Mouse (Mus musculus): Measurements from ENCODE around the gene Olfr776. TPM values are rescaled to one million over a fixed set of nuclear protein-coding genes. Genes with fewer than 3 reads are reported as not detected.
"Not testable (repeated sequence)": the region's sequence is repeated elsewhere in the genome, so short reads cannot be mapped to it uniquely, and the experiment has no call there.

The Olfr776 gene
- polyA plus RNA-seq (2014; fragmentation: Nextera tagmentation; extraction: Ambion mirVana): not detected in 2 replicates

DNA sequence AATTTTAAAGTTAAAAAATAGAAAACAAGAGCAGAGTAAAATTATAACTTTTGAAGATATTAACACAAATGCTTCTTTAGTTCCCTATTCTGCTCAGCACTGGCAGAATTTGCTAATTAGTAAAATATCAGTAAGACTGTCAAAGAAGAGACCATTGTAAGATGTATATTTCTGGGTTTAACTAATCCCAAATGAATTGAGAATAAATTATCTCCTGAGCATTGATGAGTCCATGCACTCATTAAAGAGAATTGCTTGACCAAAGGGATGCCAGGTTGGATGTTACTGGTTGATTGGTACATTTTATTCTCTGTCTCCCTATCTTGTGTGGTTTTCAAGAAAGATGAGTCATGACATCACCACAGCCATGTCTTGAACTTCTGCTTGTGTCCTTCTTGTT lies at the start of gene Olfr776:
TSS of gene Olfr776 (plus strand) at position 301 of the 400 bp plus-strand sequence.
- no peaks in the 10 kb centered on the region for H3K36me3 ChIP-seq (ENCODE audit: insufficient read depth)
- H3K4me3 ChIP-seq (ENCODE audit: low read depth, low read length): no peak within 1 kb of the TSS
- no peaks in the 10 kb centered on the region for H3K4me1 ChIP-seq (ENCODE audit: insufficient read depth)
- no peaks in the 10 kb centered on the region for H3K9me3 ChIP-seq (ENCODE audit: low read depth, low read length)
- no peak within 1 kb of the TSS for H3K4me2 ChIP-seq
- H3K27me3 ChIP-seq (ENCODE audit: insufficient read depth, low read length): no peaks in the 10 kb centered on the region
- TF ChIP-seq CTCF (IDR thresholded peaks at IDR 0.05; ENCODE audit: low read depth): no peak
- no peak within 1 kb of the TSS for H3K27ac ChIP-seq (ENCODE audit: low read depth)
- DNase-seq (no peak), ATAC-seq (ENCODE audit: insufficient read depth) (no peak)
- H3K9ac ChIP-seq: no peak within 1 kb of the TSS

DNA sequence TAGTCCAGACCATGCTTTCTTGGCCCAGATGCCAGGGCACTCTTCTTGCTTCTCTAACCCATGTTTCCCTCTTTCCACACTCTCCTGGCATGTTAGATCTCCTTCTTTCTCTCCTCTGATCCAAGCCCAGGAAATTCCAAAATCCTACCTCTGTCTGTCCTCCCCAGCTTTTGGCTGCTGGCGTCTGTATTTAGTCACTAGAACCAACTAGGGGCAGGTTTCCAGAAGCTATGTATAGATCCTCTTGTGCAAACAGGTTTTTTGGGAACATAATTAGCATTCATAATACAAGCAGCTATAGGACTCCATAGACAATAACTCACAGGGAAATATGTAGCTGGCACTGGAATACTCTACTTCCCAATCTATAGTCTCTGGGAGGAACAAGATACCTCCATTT lies 28.2 kb upstream of the Olfr776 start:
- Histone ChIP-seq H3K27me3 (ENCODE audit: insufficient read depth, low read length) (no peaks in the 10 kb centered on the region), H3K9ac (no peak overlapping the region), H3K4me1 (ENCODE audit: insufficient read depth) (no peaks in the 10 kb centered on the region), H3K4me3 (ENCODE audit: low read depth, low read length) (no peak overlapping the region), H3K27ac (ENCODE audit: low read depth) (no peak overlapping the region), H3K36me3 (ENCODE audit: insufficient read depth) (no peaks in the 10 kb centered on the region), H3K4me2 (no peak overlapping the region), H3K9me3 (ENCODE audit: low read depth, low read length) (no peaks in the 10 kb centered on the region)
- 80% methylated on average over 1 of the region's 1 CpGs for WGBS
- ATAC-seq (ENCODE audit: insufficient read depth) (no peak), DNase-seq (no peak)
- TF ChIP-seq CTCF (IDR thresholded peaks at IDR 0.05; ENCODE audit: low read depth): no peak

GRCm38 (mm10) chr10:129235904-129236303 lies 23.0 kb upstream of the Olfr776 start, which contains the start of gene Olfr774:
TSS of gene Olfr774 (plus strand) at chr10:129236204.
- Histone ChIP-seq H3K9me3 (ENCODE audit: low read depth, low read length) (no peaks in the 10 kb centered on the region), H3K4me3 (ENCODE audit: low read depth, low read length) (no peak within 1 kb of the TSS), H3K4me1 (ENCODE audit: insufficient read depth) (no peaks in the 10 kb centered on the region), H3K27me3 (ENCODE audit: insufficient read depth, low read length) (no peaks in the 10 kb centered on the region), H3K4me2 (no peak within 1 kb of the TSS), H3K9ac (no peak within 1 kb of the TSS), H3K27ac (ENCODE audit: low read depth) (no peak within 1 kb of the TSS), H3K36me3 (ENCODE audit: insufficient read depth) (no peaks in the 10 kb centered on the region)
- DNase-seq (no peak), ATAC-seq (ENCODE audit: insufficient read depth) (no peak)
- WGBS: 73% methylated on average over 2 of the region's 2 CpGs
- TF ChIP-seq CTCF (IDR thresholded peaks at IDR 0.05; ENCODE audit: low read depth): no peak

GRCm38 (mm10) chr10:129248112-129248511 lies 10.8 kb upstream of the Olfr776 start, which contains the start of gene Olfr775:
TSS of gene Olfr775 (plus strand) at chr10:129248412.
- Histone ChIP-seq H3K9ac (no peak within 1 kb of the TSS), H3K27me3 (ENCODE audit: insufficient read depth, low read length) (no peaks in the 10 kb centered on the region), H3K4me2 (no peak within 1 kb of the TSS), H3K36me3 (ENCODE audit: insufficient read depth) (no peaks in the 10 kb centered on the region), H3K27ac (ENCODE audit: low read depth) (no peak within 1 kb of the TSS), H3K9me3 (ENCODE audit: low read depth, low read length) (no peaks in the 10 kb centered on the region), H3K4me1 (ENCODE audit: insufficient read depth) (no peaks in the 10 kb centered on the region), H3K4me3 (ENCODE audit: low read depth, low read length) (no peak within 1 kb of the TSS)
- DNase-seq (no peak), ATAC-seq (ENCODE audit: insufficient read depth) (no peak)
- WGBS: 70% methylated on average over 3 of the region's 3 CpGs
- no peak for TF ChIP-seq CTCF (IDR thresholded peaks at IDR 0.05; ENCODE audit: low read depth)

DNA sequence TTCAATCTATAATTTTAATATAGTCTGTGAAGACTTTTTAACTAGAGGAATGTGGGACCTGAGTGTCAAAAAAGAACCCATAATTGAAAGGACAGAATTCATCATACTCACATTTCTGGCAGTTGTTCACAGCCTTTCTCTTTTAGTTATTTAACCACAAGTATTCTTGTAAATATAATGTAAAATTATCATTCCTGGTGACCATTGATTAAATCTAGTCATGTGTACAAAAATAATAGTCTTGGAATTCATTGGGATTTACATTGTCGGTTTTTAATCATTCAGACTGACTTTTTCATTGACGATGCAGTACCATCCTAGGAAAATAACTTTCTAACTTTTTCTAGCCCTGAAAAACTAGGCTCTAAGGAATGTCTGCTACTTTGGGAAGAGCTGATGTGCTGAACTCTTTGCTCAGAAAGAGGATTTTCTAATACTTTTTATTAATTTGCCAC lies 12.2 kb downstream of the Olfr776 start, which contains the start of gene Olfr777:
TSS of gene Olfr777 (minus strand) at position 405 of the 455 bp plus-strand sequence.
- Histone ChIP-seq H3K4me2 (no peak within 1 kb of the TSS), H3K9me3 (ENCODE audit: low read depth, low read length) (no peaks in the 10 kb centered on the region), H3K4me3 (ENCODE audit: low read depth, low read length) (no peak within 1 kb of the TSS), H3K27me3 (ENCODE audit: insufficient read depth, low read length) (no peaks in the 10 kb centered on the region), H3K9ac (no peak within 1 kb of the TSS), H3K36me3 (ENCODE audit: insufficient read depth) (no peaks in the 10 kb centered on the region), H3K4me1 (ENCODE audit: insufficient read depth) (no peaks in the 10 kb centered on the region), H3K27ac (ENCODE audit: low read depth) (no peak within 1 kb of the TSS)
- ATAC-seq (ENCODE audit: insufficient read depth) (no peak), DNase-seq (no peak)
- 83% methylated on average over 2 of the region's 2 CpGs for whole genome bisulfite sequencing
- no peak for TF ChIP-seq CTCF (IDR thresholded peaks at IDR 0.05; ENCODE audit: low read depth)

DNA sequence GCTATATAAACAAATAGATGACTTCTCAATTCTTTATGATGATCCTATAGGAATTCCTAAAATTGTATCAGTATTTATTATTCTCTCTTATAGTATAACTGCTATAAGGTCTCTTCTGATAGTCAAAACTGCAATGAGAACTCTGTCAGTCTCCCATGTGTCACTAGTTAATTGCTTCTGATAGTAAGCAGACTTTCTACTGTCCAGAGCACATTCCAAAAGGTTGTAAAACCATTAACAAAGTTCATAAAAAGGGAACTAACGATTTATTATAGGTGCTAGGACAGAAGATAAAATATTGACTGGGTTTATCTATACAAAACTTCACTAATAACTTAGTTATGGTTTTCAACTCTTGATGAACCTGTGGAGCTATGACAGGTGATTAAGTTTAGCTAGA lies 54.0 kb downstream of the Olfr776 start:
- H3K9ac ChIP-seq; H3K36me3 ChIP-seq (ENCODE audit: insufficient read depth); H3K27ac ChIP-seq (ENCODE audit: low read depth); DNase-seq; ATAC-seq (ENCODE audit: insufficient read depth); H3K27me3 ChIP-seq (ENCODE audit: insufficient read depth, low read length); H3K4me1 ChIP-seq (ENCODE audit: insufficient read depth); H3K4me2 ChIP-seq; H3K9me3 ChIP-seq (ENCODE audit: low read depth, low read length); H3K4me3 ChIP-seq (ENCODE audit: low read depth, low read length): not testable (repeated sequence)
- WGBS: 51% methylated on average over 1 of the region's 1 CpGs

GRCm38 (mm10) chr10:129313521-129313920 lies 54.6 kb downstream of the Olfr776 start:
- H3K27me3 ChIP-seq (ENCODE audit: insufficient read depth, low read length); ATAC-seq (ENCODE audit: insufficient read depth); H3K9me3 ChIP-seq (ENCODE audit: low read depth, low read length); DNase-seq; H3K4me3 ChIP-seq (ENCODE audit: low read depth, low read length); H3K36me3 ChIP-seq (ENCODE audit: insufficient read depth); H3K9ac ChIP-seq; H3K4me1 ChIP-seq (ENCODE audit: insufficient read depth); H3K27ac ChIP-seq (ENCODE audit: low read depth); H3K4me2 ChIP-seq: not testable (repeated sequence)
- WGBS: no CpG with 5 or more reads among the region's 1 CpGs

Other genes starting within 250 kb of the Olfr776 start
- gene Olfr763, start 248.3 kb upstream of the Olfr776 start, polyA plus RNA-seq (2014; fragmentation: Nextera tagmentation; extraction: Ambion mirVana): not detected in 2 replicates
- gene Olfr764-ps1, start 219.2 kb upstream of the Olfr776 start, polyA plus RNA-seq (2014; fragmentation: Nextera tagmentation; extraction: Ambion mirVana): not detected in 2 replicates
- gene Olfr765, start 209.1 kb upstream of the Olfr776 start, polyA plus RNA-seq (2014; fragmentation: Nextera tagmentation; extraction: Ambion mirVana): not detected in 2 replicates
- not detected in 2 replicates for gene Olfr766-ps1, start 190.2 kb upstream of the Olfr776 start, polyA plus RNA-seq (2014; fragmentation: Nextera tagmentation; extraction: Ambion mirVana)
- not detected in 2 replicates for gene Olfr767, start 176.2 kb upstream of the Olfr776 start, polyA plus RNA-seq (2014; fragmentation: Nextera tagmentation; extraction: Ambion mirVana)
- gene Olfr768, start 159.8 kb upstream of the Olfr776 start, polyA plus RNA-seq (2014; fragmentation: Nextera tagmentation; extraction: Ambion mirVana): not detected in 2 replicates
- gene Olfr769, start 141.3 kb upstream of the Olfr776 start, polyA plus RNA-seq (2014; fragmentation: Nextera tagmentation; extraction: Ambion mirVana): not detected in 2 replicates
- gene Olfr770, start 120.1 kb upstream of the Olfr776 start, polyA plus RNA-seq (2014; fragmentation: Nextera tagmentation; extraction: Ambion mirVana): not detected in 2 replicates
- gene Olfr771, start 94.4 kb upstream of the Olfr776 start, polyA plus RNA-seq (2014; fragmentation: Nextera tagmentation; extraction: Ambion mirVana): not detected in 2 replicates
- not detected in 2 replicates for gene Olfr772, start 81.2 kb upstream of the Olfr776 start, polyA plus RNA-seq (2014; fragmentation: Nextera tagmentation; extraction: Ambion mirVana)
- not detected in 2 replicates for gene Olfr773, start 71.7 kb upstream of the Olfr776 start, polyA plus RNA-seq (2014; fragmentation: Nextera tagmentation; extraction: Ambion mirVana)
- not detected in 2 replicates for gene Olfr774, start 22.9 kb upstream of the Olfr776 start, polyA plus RNA-seq (2014; fragmentation: Nextera tagmentation; extraction: Ambion mirVana)
- not detected in 2 replicates for gene Olfr775, start 10.7 kb upstream of the Olfr776 start, polyA plus RNA-seq (2014; fragmentation: Nextera tagmentation; extraction: Ambion mirVana)
- not detected in 2 replicates for gene Olfr777, start 12.4 kb downstream of the Olfr776 start, polyA plus RNA-seq (2014; fragmentation: Nextera tagmentation; extraction: Ambion mirVana)
- not detected in 2 replicates for gene Olfr780, start 59.0 kb downstream of the Olfr776 start, polyA plus RNA-seq (2014; fragmentation: Nextera tagmentation; extraction: Ambion mirVana)
- not detected in 2 replicates for gene Olfr781, start 69.7 kb downstream of the Olfr776 start, polyA plus RNA-seq (2014; fragmentation: Nextera tagmentation; extraction: Ambion mirVana)
- gene Olfr782, start 89.7 kb downstream of the Olfr776 start, polyA plus RNA-seq (2014; fragmentation: Nextera tagmentation; extraction: Ambion mirVana): not detected in 2 replicates
- 0.05 and 0.08 TPM in 2 replicates for gene Olfr784, start 125.0 kb downstream of the Olfr776 start, polyA plus RNA-seq (2014; fragmentation: Nextera tagmentation; extraction: Ambion mirVana)
- not detected in 2 replicates for gene Olfr785, start 146.3 kb downstream of the Olfr776 start, polyA plus RNA-seq (2014; fragmentation: Nextera tagmentation; extraction: Ambion mirVana)
- not detected in 2 replicates for gene Olfr786, start 168.2 kb downstream of the Olfr776 start, polyA plus RNA-seq (2014; fragmentation: Nextera tagmentation; extraction: Ambion mirVana)
- gene Olfr787, start 202.7 kb downstream of the Olfr776 start, polyA plus RNA-seq (2014; fragmentation: Nextera tagmentation; extraction: Ambion mirVana): not detected in 2 replicates
- not detected in 2 replicates for gene Olfr788, start 211.9 kb downstream of the Olfr776 start, polyA plus RNA-seq (2014; fragmentation: Nextera tagmentation; extraction: Ambion mirVana)
- not detected in 2 replicates for gene Olfr789, start 225.6 kb downstream of the Olfr776 start, polyA plus RNA-seq (2014; fragmentation: Nextera tagmentation; extraction: Ambion mirVana)
- not detected in 2 replicates for gene Olfr790, start 239.4 kb downstream of the Olfr776 start, polyA plus RNA-seq (2014; fragmentation: Nextera tagmentation; extraction: Ambion mirVana)

Data from lung, embryonic 14.5 days (tissue).